Mouse (Mus musculus): ENCODE measurements around the gene Ifrd2. TPM values are rescaled to one million over a fixed set of nuclear protein-coding genes. Genes with fewer than 3 reads are reported as not detected.
"Not testable (repeated sequence)": the region's sequence is repeated elsewhere in the genome, so short reads cannot be mapped to it uniquely, and the experiment has no call there.

The Ifrd2 gene
- total RNA-seq, 2 experiments from 2014 or later: 11.1 to 13.3 TPM

DNA sequence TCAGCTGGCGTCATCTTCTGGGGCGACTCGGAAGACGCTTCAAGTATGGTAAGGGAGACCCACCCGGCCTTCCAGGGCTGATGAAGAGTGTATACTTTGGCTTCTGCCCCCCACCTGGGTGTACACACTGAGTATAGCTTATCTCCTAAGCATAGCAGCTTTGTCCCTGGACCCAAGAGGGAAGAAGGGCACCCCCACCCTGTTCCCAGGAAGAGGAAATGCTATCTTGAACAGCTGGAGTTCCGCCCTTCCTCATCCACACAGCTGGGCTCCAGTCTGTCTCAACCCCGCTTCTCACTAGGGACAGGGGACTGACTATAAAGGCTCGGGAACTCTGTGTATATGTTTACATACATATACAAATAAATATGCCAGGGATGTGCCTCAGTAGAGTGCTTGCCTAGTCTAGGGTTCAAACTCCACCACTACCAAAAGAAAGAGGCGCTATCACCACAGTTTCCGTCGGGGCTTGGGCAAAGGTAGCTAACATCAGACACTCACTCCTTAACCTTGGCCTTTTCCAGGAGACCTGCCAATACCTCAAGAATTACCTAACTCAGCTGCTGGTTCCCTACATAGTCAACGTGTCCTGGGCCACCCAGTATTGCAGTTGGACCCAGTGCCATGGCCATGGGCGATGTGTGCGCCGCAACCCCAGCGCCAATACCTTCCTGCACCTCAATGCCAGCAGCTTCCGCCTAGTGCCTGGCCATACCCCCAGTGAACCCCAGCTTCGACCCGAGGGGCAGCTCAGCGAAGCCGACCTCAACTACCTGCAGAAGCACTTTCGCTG is 15.7 kb upstream of the Ifrd2 start:
- intact Hi-C loops (cut with DNase I): no loop called here
- no peak for DNase-seq (ENCODE audit: low spot score in 2 of 2)

GRCm38 (mm10) chr9:107572327-107572662 is 15.1 kb upstream of the Ifrd2 start:
- intact Hi-C loops (cut with DNase I): no loop called here
- no peak for DNase-seq (ENCODE audit: low spot score in 2 of 2)

DNA sequence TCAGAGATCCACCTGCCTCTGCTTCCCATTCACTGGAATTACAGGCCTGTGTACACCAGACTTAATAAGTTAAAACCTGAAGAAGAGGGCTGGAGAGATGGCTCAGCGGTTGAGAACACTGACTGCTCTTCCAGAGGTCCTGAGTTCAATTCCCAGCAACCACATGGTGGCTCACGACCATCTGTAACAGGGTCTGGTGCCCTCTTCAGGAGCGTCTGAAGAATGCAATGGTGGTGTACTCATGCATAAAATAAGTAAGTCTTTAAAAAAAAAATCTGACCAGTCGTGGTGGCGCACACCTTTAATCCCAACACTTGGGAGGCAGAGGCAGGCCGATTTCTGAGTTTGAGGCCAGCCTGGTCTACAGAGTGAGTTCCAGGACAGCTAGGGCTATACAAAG is 13.7 kb upstream of the Ifrd2 start:
- DNase-seq (ENCODE audit: low spot score in 2 of 2); intact Hi-C loops (cut with DNase I): not testable (repeated sequence)

DNA sequence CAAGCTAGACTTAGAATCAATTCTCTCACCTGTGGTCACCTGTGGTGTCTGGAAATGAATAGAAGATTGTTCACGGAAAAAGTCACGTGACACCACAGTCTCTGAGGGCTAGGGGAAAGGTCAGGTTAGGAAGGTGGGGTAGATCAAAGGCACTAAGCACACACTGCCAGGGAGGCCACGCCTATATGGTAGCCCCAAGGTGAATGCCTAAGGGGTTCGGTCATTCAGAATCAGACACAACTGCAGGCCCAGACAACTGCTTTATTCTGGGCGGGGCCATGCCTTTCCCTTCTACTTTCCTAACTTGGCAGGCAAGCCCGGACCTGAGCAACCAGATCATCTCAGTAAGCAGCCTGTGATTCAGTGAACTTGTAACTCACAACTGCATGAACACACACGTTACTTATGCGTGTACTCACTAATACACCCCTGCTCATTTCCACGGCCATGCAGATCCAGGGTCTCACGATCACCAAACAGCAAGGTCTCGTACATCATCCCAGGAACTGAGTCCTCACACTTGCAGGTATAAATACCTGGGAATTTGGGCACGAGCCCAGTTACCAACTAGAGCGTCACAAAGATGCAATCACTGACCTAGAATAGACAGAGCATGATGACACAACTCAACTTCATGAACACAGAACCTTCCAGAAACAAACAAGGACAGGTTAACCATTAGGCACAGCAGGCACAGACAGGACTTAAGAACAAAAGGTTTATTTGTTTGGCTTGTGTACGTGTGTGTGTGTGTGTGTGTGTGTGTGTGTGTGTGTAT is 11.7 kb upstream of the Ifrd2 start:
- intact Hi-C loops (cut with DNase I): no loop called here

GRCm38 (mm10) chr9:107576357-107577107 is 10.9 kb upstream of the Ifrd2 start, which contains the start of gene Hyal1:
Hyal1 (plus strand) TSS chr9:107576927.
- intact Hi-C loops (cut with DNase I): no loop called here
- DNase-seq (ENCODE audit: low spot score in 2 of 2): peak in 1 of 2 experiments; percentile 43

More for the DNA sequence above, 11.7 kb upstream of the Ifrd2 start:
- no peak for DNase-seq (ENCODE audit: low spot score in 2 of 2)

DNA sequence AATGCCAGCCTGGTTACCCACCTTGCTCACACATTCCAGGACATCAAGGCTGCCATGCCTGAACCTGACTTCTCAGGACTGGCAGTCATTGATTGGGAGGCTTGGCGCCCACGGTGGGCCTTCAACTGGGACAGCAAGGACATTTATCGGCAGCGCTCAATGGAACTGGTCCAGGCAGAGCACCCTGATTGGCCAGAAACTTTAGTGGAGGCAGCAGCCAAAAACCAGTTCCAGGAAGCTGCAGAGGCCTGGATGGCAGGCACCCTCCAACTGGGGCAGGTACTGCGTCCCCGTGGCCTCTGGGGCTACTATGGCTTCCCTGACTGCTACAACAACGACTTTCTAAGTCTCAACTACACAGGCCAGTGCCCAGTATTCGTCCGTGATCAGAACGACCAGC is 9.6 kb upstream of the Ifrd2 start:
- intact Hi-C loops (cut with DNase I): no loop called here
- no peak for DNase-seq (ENCODE audit: low spot score in 2 of 2)

- intact Hi-C loops (cut with DNase I): no loop called here
- DNase-seq (ENCODE audit: low spot score in 2 of 2): no peak
These were observed 8.9 kb upstream of the Ifrd2 start, which contains the start of gene Naa80 for GRCm38 (mm10) chr9:107578587-107578986. Naa80 (plus strand) TSS chr9:107578887.

DNA sequence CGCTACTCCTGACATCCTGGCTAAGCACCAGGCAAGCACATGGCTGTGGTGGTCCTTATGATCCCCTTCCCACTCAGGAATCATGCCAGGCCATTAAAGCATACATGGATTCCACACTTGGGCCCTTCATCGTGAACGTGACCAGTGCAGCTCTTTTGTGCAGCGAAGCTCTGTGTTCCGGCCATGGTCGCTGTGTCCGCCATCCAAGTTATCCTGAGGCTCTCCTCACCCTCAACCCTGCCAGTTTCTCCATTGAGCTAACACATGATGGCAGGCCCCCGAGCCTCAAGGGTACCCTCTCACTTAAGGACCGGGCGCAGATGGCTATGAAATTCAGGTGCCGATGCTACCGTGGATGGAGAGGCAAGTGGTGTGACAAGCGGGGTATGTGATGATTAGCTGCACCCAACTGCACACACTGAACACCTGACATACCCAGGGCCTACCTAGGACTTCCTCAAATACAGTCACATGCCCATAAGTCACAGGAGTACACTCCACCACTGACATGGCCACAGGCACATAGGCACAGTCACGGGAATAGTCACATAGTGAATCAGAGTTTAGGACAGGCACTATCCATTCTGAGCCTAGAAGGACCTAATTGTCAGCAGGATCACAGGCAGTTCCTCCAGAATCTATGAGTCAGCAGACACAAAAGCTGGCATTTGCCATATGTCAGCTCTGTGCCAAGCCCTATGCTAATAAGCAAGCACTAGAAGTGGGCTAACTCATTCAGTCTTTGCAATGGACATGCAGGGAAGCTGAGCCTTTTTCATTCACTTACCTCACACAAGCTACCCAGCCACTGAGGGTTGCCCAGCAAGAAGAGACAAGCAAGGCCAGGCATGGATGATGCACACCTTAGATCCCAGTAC is 8.2 kb upstream of the Ifrd2 start:
- no peak for DNase-seq (ENCODE audit: low spot score in 2 of 2)
- intact Hi-C loops (cut with DNase I): no loop called here

DNA sequence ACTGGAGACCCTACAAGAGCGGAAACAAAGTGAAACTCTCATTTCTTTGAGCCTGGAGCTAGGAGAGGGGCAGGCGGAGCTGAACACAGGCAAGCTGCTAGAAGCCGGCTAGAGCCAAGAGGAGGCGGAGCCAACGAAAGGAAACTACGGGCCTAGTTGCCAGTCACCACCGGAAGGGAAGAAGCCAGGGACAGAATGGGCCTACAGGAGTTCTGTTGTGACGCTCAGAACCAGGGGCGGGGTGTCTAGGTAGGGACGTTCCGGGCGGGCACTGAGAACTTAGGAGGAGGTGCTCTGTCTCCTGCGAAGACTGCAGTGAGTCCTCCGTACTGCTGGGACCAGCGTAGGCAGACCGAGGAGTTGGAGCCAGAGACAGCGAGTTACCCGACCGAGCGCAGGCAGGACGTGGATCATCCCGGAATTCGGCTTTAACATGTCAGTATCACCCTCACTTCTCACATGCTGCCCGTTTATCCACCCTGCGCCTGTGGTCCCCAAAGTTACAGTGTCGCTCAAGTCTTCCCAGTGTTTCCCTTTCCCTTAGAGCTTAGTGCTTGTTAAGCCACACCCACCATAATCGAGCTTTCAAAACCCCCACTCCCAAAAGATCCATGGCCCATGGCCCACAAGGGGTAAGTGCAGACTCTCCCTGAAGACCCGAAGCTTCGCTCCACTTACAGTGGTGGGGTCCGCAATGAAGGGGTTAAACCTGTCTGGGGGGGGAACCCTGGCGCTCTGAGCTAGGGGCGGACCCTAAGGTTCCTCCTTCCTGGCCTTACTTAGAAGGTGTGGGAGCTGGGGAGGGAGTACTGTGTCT is 6.7 kb upstream of the Ifrd2 start, which contains the start of gene Hyal3:
TSS of gene Hyal3 (plus strand) at position 318 of the 817 bp plus-strand sequence.
- intact Hi-C loops (cut with DNase I): no loop called here
- DNase-seq (ENCODE audit: low spot score in 2 of 2): peak; percentile 89 to 96

- DNase-seq (ENCODE audit: low spot score in 2 of 2): no peak
- intact Hi-C loops (cut with DNase I): no loop called here
These were observed 5.9 kb upstream of the Ifrd2 start for GRCm38 (mm10) chr9:107581584-107581983.

GRCm38 (mm10) chr9:107582509-107583062 is 4.9 kb upstream of the Ifrd2 start:
- DNase-seq (ENCODE audit: low spot score in 2 of 2): no peak
- intact Hi-C loops (cut with DNase I): no loop called here

- DNase-seq (ENCODE audit: low spot score in 2 of 2): no peak
- intact Hi-C loops (cut with DNase I): no loop called here
These were observed 4.3 kb upstream of the Ifrd2 start for GRCm38 (mm10) chr9:107583174-107583573.

- no peak for DNase-seq (ENCODE audit: low spot score in 2 of 2)
- intact Hi-C loops (cut with DNase I): no loop called here
These were observed 938 bp upstream of the Ifrd2 start for GRCm38 (mm10) chr9:107586504-107586903.

DNA sequence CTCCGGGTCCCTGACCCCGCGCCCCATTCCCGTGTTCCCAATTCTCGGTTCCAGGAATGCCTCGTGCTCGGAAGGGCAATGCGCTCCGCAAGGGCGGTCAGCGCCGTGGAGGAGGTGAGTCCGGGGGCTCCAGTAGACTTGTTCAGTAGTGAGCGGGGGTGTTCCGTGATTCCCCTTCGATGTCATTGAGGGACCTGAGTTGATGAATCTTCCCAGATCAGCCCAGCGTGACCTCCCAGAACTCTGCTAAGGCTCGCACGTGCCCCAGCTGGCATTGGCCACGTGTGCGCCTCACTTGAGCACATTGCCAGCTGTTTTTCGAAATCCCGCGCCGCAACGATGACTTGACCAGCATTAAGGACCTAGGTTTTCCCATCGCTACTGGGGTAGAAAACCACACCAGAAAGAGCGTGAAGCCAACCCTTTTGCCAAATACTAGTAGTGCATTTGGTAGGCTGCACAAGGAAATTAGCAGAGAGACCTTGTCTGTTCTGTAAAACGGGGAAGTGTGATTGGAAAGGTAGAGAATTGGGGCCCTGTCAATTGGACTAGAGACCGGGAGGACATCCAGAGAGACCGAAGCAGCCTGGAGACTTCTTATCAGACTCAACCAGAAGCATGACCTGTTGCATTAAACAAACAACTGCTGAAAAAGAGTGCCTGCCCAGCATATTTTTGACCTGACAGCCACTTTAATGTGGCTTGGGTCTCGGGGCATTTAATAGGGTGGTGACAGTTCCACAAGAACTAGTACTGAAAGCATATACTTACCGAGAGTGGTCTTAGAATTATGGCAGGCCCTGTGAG is 594 bp downstream of the Ifrd2 start:
- peak in 1 of 2 experiments; percentile 48 for DNase-seq (ENCODE audit: low spot score in 2 of 2)
- intact Hi-C loops (cut with DNase I): no loop called here

GRCm38 (mm10) chr9:107590058-107590772 is 2.8 kb downstream of the Ifrd2 start:
- intact Hi-C loops (cut with DNase I): no loop called here
- DNase-seq (ENCODE audit: low spot score in 2 of 2): no peak

DNA sequence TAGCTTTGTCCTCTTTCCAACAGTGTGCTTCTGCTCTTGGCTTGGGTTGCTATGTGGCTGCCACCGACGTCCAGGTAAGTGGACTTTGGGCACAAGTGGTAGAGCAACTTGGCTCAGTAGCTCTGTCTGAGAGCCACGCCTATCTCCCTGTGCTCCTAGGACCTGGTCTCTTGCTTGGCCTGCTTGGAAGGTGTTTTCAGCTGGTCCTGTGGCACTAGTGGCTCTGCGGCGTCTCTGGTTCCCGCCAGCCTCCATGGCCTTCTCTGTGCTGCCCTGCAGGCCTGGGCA is 3.3 kb downstream of the Ifrd2 start:
- intact Hi-C loops (cut with DNase I): no loop called here
- DNase-seq (ENCODE audit: low spot score in 2 of 2): no peak
